Mouse (Mus musculus): ENCODE results near the gene Dis3l. TPM values are rescaled to one million over a fixed set of nuclear protein-coding genes. Genes with fewer than 3 reads are reported as not detected.

Gene Dis3l
- 18.7 and 23.6 TPM in 2 replicates for polyA plus RNA-seq (2016; fragmentation: Nextera tagmentation; extraction: Ambion mirVana)

- no peaks in the 10 kb centered on the region for H3K27me3 ChIP-seq (ENCODE audit: low read depth, poor library complexity, severe bottlenecking)
- no peaks in the 10 kb centered on the region for H3K9me3 ChIP-seq (replicated peaks)
- DNase-seq (ENCODE audit: low spot score): no peak
- 18% methylated on average over 16 of the region's 16 CpGs for WGBS
- peaks cover 3% of the 10 kb centered on the region for H3K36me3 ChIP-seq
- H3K4me1 ChIP-seq: peaks cover 35% of the 10 kb centered on the region
- peak within 1 kb of the TSS; percentile 98 for H3K27ac ChIP-seq
- peak within 1 kb of the TSS; percentile 67 for H3K4me3 ChIP-seq
These were observed at the start of gene Dis3l for GRCm38 (mm10) chr9:64341254-64341566. Gene Dis3l, minus strand, starts transcription at chr9:64341288.

GRCm38 (mm10) chr9:64389576-64390292 is 48.6 kb upstream of the Dis3l start:
- DNase-seq (ENCODE audit: low spot score): no peak
- WGBS: 69% methylated on average over 7 of the region's 7 CpGs
- H3K27me3 ChIP-seq (ENCODE audit: low read depth, poor library complexity, severe bottlenecking): peaks cover 79% of the 10 kb centered on the region
- H3K36me3 ChIP-seq: no peaks in the 10 kb centered on the region
- no peak overlapping the region for H3K27ac ChIP-seq
- no peak overlapping the region for H3K4me3 ChIP-seq
- no peaks in the 10 kb centered on the region for H3K9me3 ChIP-seq (replicated peaks)
- H3K4me1 ChIP-seq: peaks cover 34% of the 10 kb centered on the region

GRCm38 (mm10) chr9:64386466-64387211 is 45.6 kb upstream of the Dis3l start:
- H3K4me1 ChIP-seq: peaks cover 49% of the 10 kb centered on the region
- DNase-seq (ENCODE audit: low spot score): peak; percentile 56
- WGBS: 1% methylated on average over 45 of the region's 45 CpGs
- H3K4me3 ChIP-seq: peak overlapping the region; percentile 61
- no peak overlapping the region for H3K27ac ChIP-seq
- H3K27me3 ChIP-seq (ENCODE audit: low read depth, poor library complexity, severe bottlenecking): peaks cover 92% of the 10 kb centered on the region
- no peaks in the 10 kb centered on the region for H3K9me3 ChIP-seq (replicated peaks)
- H3K36me3 ChIP-seq: no peaks in the 10 kb centered on the region

GRCm38 (mm10) chr9:64385511-64386465 is 44.7 kb upstream of the Dis3l start, which contains the start of gene Megf11:
Gene Megf11, plus strand, starts transcription at chr9:64385626.
- Histone ChIP-seq H3K27ac (peak within 1 kb of the TSS; percentile 50; the same call in 1 of the 2 replicates), H3K4me3 (peak within 1 kb of the TSS; percentile 61), H3K36me3 (no peaks in the 10 kb centered on the region), H3K27me3 (ENCODE audit: low read depth, poor library complexity, severe bottlenecking) (peaks cover 90% of the 10 kb centered on the region), H3K4me1 (peaks cover 49% of the 10 kb centered on the region), H3K9me3 (replicated peaks) (no peaks in the 10 kb centered on the region)
- DNase-seq (ENCODE audit: low spot score): peak; percentile 84
- WGBS: under 1% methylated on average over 92 of the region's 93 CpGs

- no peak overlapping the region for H3K27ac ChIP-seq
- peaks cover 41% of the 10 kb centered on the region for H3K4me1 ChIP-seq
- H3K27me3 ChIP-seq (ENCODE audit: low read depth, poor library complexity, severe bottlenecking): peaks cover 68% of the 10 kb centered on the region
- H3K36me3 ChIP-seq: no peaks in the 10 kb centered on the region
- no peaks in the 10 kb centered on the region for H3K9me3 ChIP-seq (replicated peaks)
- no peak overlapping the region for H3K4me3 ChIP-seq
- WGBS: 53% methylated on average over 10 of the region's 10 CpGs
- no peak for DNase-seq (ENCODE audit: low spot score)
These were observed 42.1 kb upstream of the Dis3l start for GRCm38 (mm10) chr9:64383021-64383788.

- no peak for DNase-seq (ENCODE audit: low spot score)
- Histone ChIP-seq H3K27me3 (ENCODE audit: low read depth, poor library complexity, severe bottlenecking) (peaks cover 12% of the 10 kb centered on the region), H3K4me1 (no peaks in the 10 kb centered on the region), H3K36me3 (no peaks in the 10 kb centered on the region), H3K27ac (no peak overlapping the region), H3K4me3 (no peak overlapping the region), H3K9me3 (replicated peaks) (no peaks in the 10 kb centered on the region)
- WGBS: 89% methylated on average over 2 of the region's 2 CpGs
These were observed 35.3 kb upstream of the Dis3l start for GRCm38 (mm10) chr9:64376380-64376779.

- Histone ChIP-seq H3K27me3 (ENCODE audit: low read depth, poor library complexity, severe bottlenecking) (peaks cover 15% of the 10 kb centered on the region), H3K27ac (no peak overlapping the region), H3K4me3 (no peak overlapping the region), H3K36me3 (no peaks in the 10 kb centered on the region), H3K9me3 (replicated peaks) (no peaks in the 10 kb centered on the region), H3K4me1 (peaks cover 8% of the 10 kb centered on the region; the same call in 1 of the 2 replicates)
- 56% methylated on average over 11 of the region's 11 CpGs for WGBS
- DNase-seq (ENCODE audit: low spot score): no peak
These were observed 30.3 kb upstream of the Dis3l start for GRCm38 (mm10) chr9:64371305-64371819.

- Histone ChIP-seq H3K27ac (no peak overlapping the region), H3K9me3 (replicated peaks) (no peaks in the 10 kb centered on the region), H3K4me1 (peaks cover 8% of the 10 kb centered on the region; the same call in 1 of the 2 replicates), H3K36me3 (no peaks in the 10 kb centered on the region), H3K27me3 (ENCODE audit: low read depth, poor library complexity, severe bottlenecking) (peaks cover 15% of the 10 kb centered on the region), H3K4me3 (no peak overlapping the region)
- WGBS: 77% methylated on average over 7 of the region's 7 CpGs
- no peak for DNase-seq (ENCODE audit: low spot score)
These were observed 28.8 kb upstream of the Dis3l start for GRCm38 (mm10) chr9:64369871-64370270.

- WGBS: 91% methylated on average over 9 of the region's 9 CpGs
- no peaks in the 10 kb centered on the region for H3K36me3 ChIP-seq
- H3K9me3 ChIP-seq (replicated peaks): no peaks in the 10 kb centered on the region
- H3K27ac ChIP-seq: no peak overlapping the region
- no peaks in the 10 kb centered on the region for H3K27me3 ChIP-seq (ENCODE audit: low read depth, poor library complexity, severe bottlenecking)
- H3K4me3 ChIP-seq: no peak overlapping the region
- no peak for DNase-seq (ENCODE audit: low spot score)
- no peaks in the 10 kb centered on the region for H3K4me1 ChIP-seq
These were observed 20.3 kb upstream of the Dis3l start for GRCm38 (mm10) chr9:64361231-64361950.

- no peak overlapping the region for H3K4me3 ChIP-seq
- no peak for DNase-seq (ENCODE audit: low spot score)
- WGBS: 92% methylated on average over 7 of the region's 7 CpGs
- no peaks in the 10 kb centered on the region for H3K36me3 ChIP-seq
- peaks cover 4% of the 10 kb centered on the region; the same call in 1 of the 2 replicates for H3K27me3 ChIP-seq (ENCODE audit: low read depth, poor library complexity, severe bottlenecking)
- H3K27ac ChIP-seq: no peak overlapping the region
- H3K4me1 ChIP-seq: no peaks in the 10 kb centered on the region
- no peaks in the 10 kb centered on the region for H3K9me3 ChIP-seq (replicated peaks)
These were observed 14.5 kb upstream of the Dis3l start for GRCm38 (mm10) chr9:64355627-64356026.

GRCm38 (mm10) chr9:64351191-64351590 is 10.1 kb upstream of the Dis3l start:
- H3K9me3 ChIP-seq (replicated peaks): no peaks in the 10 kb centered on the region
- peaks cover 10% of the 10 kb centered on the region for H3K4me1 ChIP-seq
- peaks cover 4% of the 10 kb centered on the region; the same call in 1 of the 2 replicates for H3K27me3 ChIP-seq (ENCODE audit: low read depth, poor library complexity, severe bottlenecking)
- H3K4me3 ChIP-seq: no peak overlapping the region
- DNase-seq (ENCODE audit: low spot score): no peak
- 41% methylated on average over 3 of the region's 3 CpGs for WGBS
- H3K36me3 ChIP-seq: no peaks in the 10 kb centered on the region
- H3K27ac ChIP-seq: no peak overlapping the region
